Mouse (Mus musculus): ENCODE results near the gene Gm21954.

Gm21954 gene

DNA sequence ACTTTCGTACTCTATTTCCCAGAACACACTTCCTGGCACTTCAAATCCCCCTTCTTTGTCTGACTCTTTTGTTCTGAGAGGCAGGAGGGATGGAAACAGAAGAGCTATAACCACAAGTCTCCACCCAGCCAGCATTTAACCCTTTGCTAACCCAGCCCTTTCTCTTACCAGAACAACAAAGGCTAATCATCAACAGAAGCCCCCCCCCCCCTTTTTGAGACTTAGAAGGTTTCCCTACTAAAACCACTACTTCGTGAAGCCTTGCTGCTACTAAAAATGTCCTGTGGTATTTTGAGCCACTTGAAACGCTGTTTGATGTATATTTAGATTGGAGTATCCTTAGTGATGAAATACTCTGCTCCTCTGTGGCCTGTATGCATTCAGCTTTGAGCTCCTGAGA, 52.7 kb downstream of the Gm21954 start:
- no peak for DNase-seq (ENCODE audit: low spot score)

DNA sequence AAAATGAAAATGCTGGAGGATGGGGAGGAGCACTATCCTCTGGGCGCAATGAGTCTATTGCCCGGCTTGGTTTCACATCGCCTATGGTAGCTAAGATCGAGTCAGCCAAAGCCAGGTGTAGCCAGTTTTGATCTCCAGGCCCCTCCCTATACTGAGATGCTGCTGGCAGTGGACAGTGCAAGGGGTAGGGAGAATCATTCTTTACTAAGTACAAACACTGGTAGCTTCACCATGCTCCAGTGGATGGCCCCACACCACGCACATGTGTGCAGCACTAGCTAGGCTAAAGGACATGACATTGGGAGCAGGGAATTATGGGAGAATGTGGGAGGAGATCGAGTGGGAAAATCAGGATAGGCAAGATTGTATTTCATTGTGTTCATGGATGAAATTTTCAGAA, 53.2 kb downstream of the Gm21954 start:
- DNase-seq (ENCODE audit: low spot score): no peak

DNA sequence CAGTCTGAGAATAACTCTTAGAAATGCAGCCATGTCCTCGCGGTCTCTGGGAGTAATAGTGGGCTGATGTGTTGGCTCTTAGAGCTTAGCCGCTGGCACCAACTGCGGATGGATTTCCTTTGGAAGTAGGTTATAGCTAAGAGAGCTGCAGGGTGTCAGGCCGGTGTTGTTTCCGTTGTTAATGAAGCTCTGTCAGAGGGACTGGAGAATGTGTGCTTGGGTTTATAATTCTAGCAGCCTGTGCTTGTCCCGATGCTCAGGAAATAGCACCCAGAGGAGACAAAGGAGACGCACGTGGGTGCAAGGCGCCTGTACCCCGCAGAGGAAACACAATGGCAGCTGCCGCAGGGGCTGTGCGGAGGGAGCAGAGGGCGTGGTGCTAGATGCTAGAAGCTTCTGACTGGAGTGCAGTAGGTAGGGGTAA, 56.5 kb downstream of the Gm21954 start:
- no peak for DNase-seq (ENCODE audit: low spot score)
